Mouse (Mus musculus): ENCODE results near the gene Olfr71.
A peak's percentile ranks its signal among the peaks of the same experiment; 100 is the strongest.

The Olfr71 gene

DNA sequence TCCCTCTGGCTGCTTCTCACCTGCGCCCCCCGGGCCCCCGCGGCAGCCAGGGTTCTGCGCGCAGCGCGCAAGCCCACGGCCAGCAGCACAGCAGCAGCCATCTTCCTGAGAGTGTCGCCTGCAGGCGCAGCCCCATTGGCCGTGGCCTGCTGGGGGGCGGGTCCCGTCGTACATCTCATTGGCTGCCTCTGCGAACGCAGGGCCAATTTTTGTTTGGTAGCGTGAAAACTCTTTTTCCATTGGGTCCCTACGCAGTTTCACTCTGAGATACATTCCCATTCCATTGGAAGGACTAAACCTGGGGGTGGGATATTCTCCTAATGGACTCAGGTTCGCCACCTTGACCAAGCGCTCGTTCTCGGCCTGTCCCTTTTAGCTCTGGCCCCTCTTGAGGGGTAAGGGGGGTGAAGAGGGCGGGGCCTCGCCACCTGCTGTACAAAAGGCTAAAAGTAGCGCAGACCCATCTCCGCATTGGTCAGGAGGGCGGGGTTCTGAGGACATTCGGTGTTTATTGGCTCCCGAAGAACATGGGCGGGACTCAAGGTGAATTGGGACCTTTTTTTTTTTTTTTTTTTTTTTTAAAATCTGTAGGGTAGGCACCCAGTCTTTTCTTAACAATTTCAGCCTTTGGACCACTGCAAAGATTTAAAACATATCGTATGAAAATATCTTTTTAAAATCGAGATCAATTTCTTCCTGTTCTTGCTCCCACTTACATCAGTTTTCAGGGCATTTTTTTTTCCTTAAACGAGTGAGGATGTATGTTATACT is 53.5 kb downstream of the Olfr71 start, which contains the start of gene Hint2:
Gene Hint2, minus strand, starts transcription at position 128 of the 771 bp plus-strand sequence.
- DNase-seq (ENCODE audit: low spot score in 2 of 2), result peak; percentile 93 to 94

DNA sequence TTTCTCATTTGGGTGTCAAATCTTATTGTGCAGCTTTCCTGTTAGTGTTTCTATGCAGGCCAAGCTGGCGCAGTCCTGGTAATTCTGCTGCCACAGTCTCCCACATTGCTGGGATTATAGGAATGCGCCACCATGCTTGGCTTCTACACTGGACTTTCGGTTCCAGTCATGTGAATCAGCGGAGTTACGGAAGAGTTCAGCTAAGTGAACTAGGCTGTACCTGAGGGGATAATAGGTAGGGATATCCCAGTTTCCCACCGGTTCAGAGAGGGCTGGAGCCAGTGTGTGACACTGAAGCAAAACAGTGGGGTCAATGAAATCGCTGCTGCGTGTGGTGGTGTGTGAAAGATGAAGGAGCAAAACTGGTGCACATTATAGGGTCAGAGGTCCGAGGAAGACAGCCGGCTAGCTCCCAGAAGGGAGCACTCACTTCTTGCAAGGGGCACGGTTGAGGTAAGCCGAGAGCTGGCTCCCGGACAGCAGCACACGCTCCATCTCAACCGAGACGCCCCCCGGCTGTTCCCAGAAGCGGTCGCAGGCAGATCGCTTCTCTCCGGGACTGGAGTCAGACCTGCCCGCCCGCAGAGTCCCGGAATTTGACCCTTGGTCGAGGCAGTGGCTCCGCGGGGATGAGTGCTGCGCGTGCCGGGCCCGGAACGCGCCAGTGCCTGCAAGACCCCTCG is 54.3 kb downstream of the Olfr71 start:
- no peak for DNase-seq (ENCODE audit: low spot score in 2 of 2)

Measured in spleen, postnatal 36 days (tissue).